In the genomic region with DNA sequence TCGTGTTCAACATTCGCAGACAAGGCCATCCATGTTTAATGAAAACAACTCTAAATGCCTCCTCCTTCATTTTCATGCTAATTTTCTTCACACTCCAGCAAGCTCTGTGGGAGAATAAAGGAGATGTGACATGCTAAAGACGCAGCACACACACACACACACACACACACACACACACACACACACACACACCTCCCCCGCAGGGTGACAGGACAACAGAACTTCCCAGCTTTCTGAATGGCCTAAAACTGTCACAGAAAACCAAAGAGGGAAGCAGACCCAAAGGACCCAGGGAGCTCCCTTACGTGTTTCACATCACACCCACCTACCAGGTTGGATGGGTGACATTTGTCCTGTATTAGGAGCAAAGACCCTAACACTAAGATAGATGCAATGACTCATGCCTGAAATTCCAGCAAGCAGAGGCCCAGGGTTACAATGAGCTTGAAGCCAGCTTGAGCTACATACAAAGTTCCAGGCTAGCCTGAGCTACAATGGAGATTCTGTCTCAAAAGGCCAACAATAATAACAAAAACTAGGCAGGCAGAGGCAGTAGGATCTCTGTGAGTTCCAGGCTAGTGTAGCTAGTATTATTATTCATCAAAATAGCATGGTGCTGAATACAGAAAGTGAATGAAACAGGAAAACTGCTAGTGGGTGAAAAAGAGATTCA, we compare ENCODE assay signal across 12 mouse cellular contexts. TPM values are rescaled to one million over a fixed set of nuclear protein-coding genes. Genes with fewer than 3 reads are reported as not detected.
DNase-seq lines count a peak whose midpoint lies in the region; ATAC-seq and TF ChIP-seq lines count a peak whose summit lies in the region.
"Had no signal": no experiment of that assay in that cellular context is flagged by ENCODE, and none has a peak within 500 bp of the region (broad histone marks: within the 10 kb centered on the region; RNA-seq: fewer than 3 reads in every experiment).

No protein-coding gene starts in this region.

- peak; percentile 24 for ATAC-seq in forebrain, embryonic 16.5 days
- ATAC-seq in neural tube, embryonic 13.5 days (ENCODE audit: low read depth): no peak
- ATAC-seq in intestine, postnatal 0 days: no peak
- ATAC-seq in kidney, embryonic 15.5 days (replicated peaks; ENCODE audit: low FRiP score): no peak

- H3K4me3 ChIP-seq in layer of hippocampus, adult 2 months: no peak overlapping the region
- H3K4me3 ChIP-seq in forebrain, embryonic 16.5 days (replicated peaks; ENCODE audit: low read length): no peak overlapping the region
- no peak overlapping the region for H3K4me3 ChIP-seq in neural tube, embryonic 13.5 days
- H3K4me3 ChIP-seq in intestine, postnatal 0 days (ENCODE audit: low read depth, low read length): no peak overlapping the region
- no peak overlapping the region for H3K4me3 ChIP-seq in kidney, embryonic 15.5 days (replicated peaks)
- H3K4me3 ChIP-seq: erythroblast, embryonic 14.5 days; liver, embryonic 15.5 days had no signal

- H3K4me1 ChIP-seq in forebrain, embryonic 16.5 days (replicated peaks; ENCODE audit: control insufficient read depth, insufficient read depth, low read length): peaks cover 50% of the 10 kb centered on the region
- H3K4me1 ChIP-seq in neural tube, embryonic 13.5 days (replicated peaks): peaks cover 96% of the 10 kb centered on the region
- H3K4me1 ChIP-seq in intestine, postnatal 0 days (replicated peaks; ENCODE audit: control insufficient read depth, insufficient read depth, low read length): peaks cover 4% of the 10 kb centered on the region; the same call in 1 of the 2 replicates
- H3K4me1 ChIP-seq in kidney, embryonic 15.5 days: peaks cover 66% of the 10 kb centered on the region

- peak overlapping the region; percentile 60; the same call in 1 of the 2 replicates for H3K27ac ChIP-seq in layer of hippocampus, adult 2 months
- H3K27ac ChIP-seq in forebrain, embryonic 16.5 days (ENCODE audit: low read length): no peak overlapping the region
- H3K27ac ChIP-seq in neural tube, embryonic 13.5 days (replicated peaks): peak overlapping the region; percentile 61
- H3K27ac ChIP-seq in intestine, postnatal 0 days (ENCODE audit: low read depth, low read length): no peak overlapping the region
- no peak overlapping the region for H3K27ac ChIP-seq in kidney, embryonic 15.5 days
- H3K27ac ChIP-seq: liver, embryonic 15.5 days had no signal

- WGBS in forebrain, embryonic 16.5 days: 5% methylated on average over 5 of the region's 5 CpGs
- 28% methylated on average over 5 of the region's 5 CpGs for WGBS in neural tube, embryonic 13.5 days
- WGBS in intestine, postnatal 0 days: 92% methylated on average over 5 of the region's 5 CpGs
- whole genome bisulfite sequencing in kidney, embryonic 15.5 days: 71% methylated on average over 5 of the region's 5 CpGs

- H3K9me3 ChIP-seq in forebrain, embryonic 16.5 days (ENCODE audit: control insufficient read depth, low read length): no peaks in the 10 kb centered on the region
- no peaks in the 10 kb centered on the region for H3K9me3 ChIP-seq in neural tube, embryonic 13.5 days
- H3K9me3 ChIP-seq in intestine, postnatal 0 days (ENCODE audit: control insufficient read depth): no peaks in the 10 kb centered on the region
- no peaks in the 10 kb centered on the region for H3K9me3 ChIP-seq in kidney, embryonic 15.5 days (replicated peaks)
- H3K9me3 ChIP-seq: liver, embryonic 15.5 days had no signal

- DNase-seq in embryo, embryonic 11 days: peak; percentile 39
- no peak for DNase-seq in embryo, embryonic 10 days (ENCODE audit: low spot score)
- no peak for DNase-seq in layer of hippocampus, adult 2 months (ENCODE audit: low spot score in 2 of 2)
- no peak for DNase-seq in layer of hippocampus, adult 8-10 months (ENCODE audit: low spot score in 2 of 2)
- DNase-seq: right cerebral cortex, adult 18-20 months; thymus, adult 18-20 months had no signal

- TF ChIP-seq CTCF in layer of hippocampus, adult 2 months (conservative IDR thresholded peaks at IDR 0.05): no peak
- TF ChIP-seq CTCF in intestine, postnatal 0 days (IDR thresholded peaks at IDR 0.05; ENCODE audit: low read depth): no peak

- H3K4me2 ChIP-seq in forebrain, embryonic 16.5 days (ENCODE audit: low read length): no peak overlapping the region
- peak overlapping the region; percentile 79; the same call in 1 of the 2 replicates for H3K4me2 ChIP-seq in neural tube, embryonic 13.5 days
- H3K4me2 ChIP-seq in intestine, postnatal 0 days (replicated peaks; ENCODE audit: low read depth): no peak overlapping the region
- no peak overlapping the region for H3K4me2 ChIP-seq in kidney, embryonic 15.5 days
- H3K4me2 ChIP-seq: liver, embryonic 15.5 days had no signal

- H3K9ac ChIP-seq in forebrain, embryonic 16.5 days (replicated peaks; ENCODE audit: low read depth, low read length): no peak overlapping the region
- H3K9ac ChIP-seq in neural tube, embryonic 13.5 days: no peak overlapping the region
- H3K9ac ChIP-seq in intestine, postnatal 0 days (ENCODE audit: low read depth, low read length): no peak overlapping the region
- no peak overlapping the region for H3K9ac ChIP-seq in kidney, embryonic 15.5 days
- H3K9ac ChIP-seq: liver, embryonic 15.5 days had no signal

- H3K36me3 ChIP-seq in forebrain, embryonic 16.5 days (ENCODE audit: control insufficient read depth, insufficient read depth): no peaks in the 10 kb centered on the region
- no peaks in the 10 kb centered on the region for H3K36me3 ChIP-seq in neural tube, embryonic 13.5 days
- no peaks in the 10 kb centered on the region for H3K36me3 ChIP-seq in intestine, postnatal 0 days (ENCODE audit: control insufficient read depth, insufficient read depth)
- H3K36me3 ChIP-seq in kidney, embryonic 15.5 days: no peaks in the 10 kb centered on the region
- H3K36me3 ChIP-seq: liver, embryonic 15.5 days had no signal

- H3K27me3 ChIP-seq in forebrain, embryonic 16.5 days (replicated peaks; ENCODE audit: control insufficient read depth, insufficient read depth, low read length): no peaks in the 10 kb centered on the region
- no peaks in the 10 kb centered on the region for H3K27me3 ChIP-seq in neural tube, embryonic 13.5 days
- H3K27me3 ChIP-seq in intestine, postnatal 0 days (replicated peaks; ENCODE audit: control insufficient read depth, insufficient read depth, low read length): no peaks in the 10 kb centered on the region
- H3K27me3 ChIP-seq in kidney, embryonic 15.5 days: no peaks in the 10 kb centered on the region
- H3K27me3 ChIP-seq: liver, embryonic 15.5 days had no signal

RNA-seq across cellular contexts. Expression of gene Maml2, which starts 5.5 kb away (rescaled TPM):
- 10 to 100 TPM; 26.1 to 34.6 TPM for total RNA-seq in layer of hippocampus, adult 2 months (2021)
- 10 to 100 TPM; 19.9 to 24.0 (median 21.4) TPM for total RNA-seq in layer of hippocampus, adult 8-10 months (2022)
- polyA plus RNA-seq in forebrain, embryonic 16.5 days (2015; fragmentation: Nextera tagmentation; extraction: Ambion mirVana): 9.0 and 10.5 TPM in 2 replicates
- 12.9 and 14.5 TPM in 2 replicates for polyA plus RNA-seq in neural tube, embryonic 13.5 days (2015; fragmentation: Nextera tagmentation; extraction: Ambion mirVana)
- 3.1 and 3.4 TPM in 2 replicates for polyA plus RNA-seq in intestine, postnatal 0 days (2015; fragmentation: Nextera tagmentation; extraction: Ambion mirVana)
- 10.5 and 11.4 TPM in 2 replicates for polyA plus RNA-seq in kidney, embryonic 15.5 days (2015; fragmentation: Nextera tagmentation; extraction: Ambion mirVana)

RNA-seq across cellular contexts. Expression of gene Ccdc82, which starts 56.5 kb away (rescaled TPM):
- 10 to 100 TPM; 14.1 to 17.9 TPM for total RNA-seq in layer of hippocampus, adult 2 months (2021)
- total RNA-seq in layer of hippocampus, adult 8-10 months (2022): 10 to 100 TPM; 17.6 to 21.7 (median 18.5) TPM
- polyA plus RNA-seq in forebrain, embryonic 16.5 days (2015; fragmentation: Nextera tagmentation; extraction: Ambion mirVana): 14.2 and 14.5 TPM in 2 replicates
- 13.2 and 14.4 TPM in 2 replicates for polyA plus RNA-seq in neural tube, embryonic 13.5 days (2015; fragmentation: Nextera tagmentation; extraction: Ambion mirVana)
- polyA plus RNA-seq in intestine, postnatal 0 days (2015; fragmentation: Nextera tagmentation; extraction: Ambion mirVana): 5.2 and 5.8 TPM in 2 replicates
- polyA plus RNA-seq in kidney, embryonic 15.5 days (2015; fragmentation: Nextera tagmentation; extraction: Ambion mirVana): 9.3 TPM in 2 replicates

RNA-seq across cellular contexts. Expression of gene Jrkl, which starts 57.6 kb away (rescaled TPM):
- total RNA-seq in layer of hippocampus, adult 2 months (2021): 1 to 10 TPM; 8.6 to 9.2 TPM
- total RNA-seq in layer of hippocampus, adult 8-10 months (2022): 10 to 100 TPM in 1 of 4 experiments, 1 to 10 TPM in 3; 9.1 to 12.0 (median 9.6) TPM
- polyA plus RNA-seq in forebrain, embryonic 16.5 days (2015; fragmentation: Nextera tagmentation; extraction: Ambion mirVana): 12.3 and 15.4 TPM in 2 replicates
- 12.7 and 14.9 TPM in 2 replicates for polyA plus RNA-seq in neural tube, embryonic 13.5 days (2015; fragmentation: Nextera tagmentation; extraction: Ambion mirVana)
- 6.9 and 7.0 TPM in 2 replicates for polyA plus RNA-seq in intestine, postnatal 0 days (2015; fragmentation: Nextera tagmentation; extraction: Ambion mirVana)
- 9.0 and 10.0 TPM in 2 replicates for polyA plus RNA-seq in kidney, embryonic 15.5 days (2015; fragmentation: Nextera tagmentation; extraction: Ambion mirVana)
- polyA plus RNA-seq: erythroblast, embryonic 14.5 days had no signal

Comparison
In these comparisons a context has a peak if more than half of its experiments do, and no peak if none do; other contexts are left out.
1. H3K27ac ChIP-seq: peak in layer of hippocampus, adult 2 months (single experiment) and neural tube, embryonic 13.5 days (single experiment); none in forebrain, embryonic 16.5 days (single experiment), intestine, postnatal 0 days (single experiment) and kidney, embryonic 15.5 days (single experiment).